Mouse (Mus musculus): ENCODE results near the gene Ercc6l2.
A peak's percentile ranks its signal among the peaks of the same experiment; 100 is the strongest.

The Ercc6l2 gene

GRCm38 (mm10) chr13:63814746-63815681, at the start of gene Ercc6l2:
Gene Ercc6l2 (plus strand): TSS chr13:63815240.
- peak; percentile 99 for DNase-seq (ENCODE audit: low spot score in 2 of 2)

DNA sequence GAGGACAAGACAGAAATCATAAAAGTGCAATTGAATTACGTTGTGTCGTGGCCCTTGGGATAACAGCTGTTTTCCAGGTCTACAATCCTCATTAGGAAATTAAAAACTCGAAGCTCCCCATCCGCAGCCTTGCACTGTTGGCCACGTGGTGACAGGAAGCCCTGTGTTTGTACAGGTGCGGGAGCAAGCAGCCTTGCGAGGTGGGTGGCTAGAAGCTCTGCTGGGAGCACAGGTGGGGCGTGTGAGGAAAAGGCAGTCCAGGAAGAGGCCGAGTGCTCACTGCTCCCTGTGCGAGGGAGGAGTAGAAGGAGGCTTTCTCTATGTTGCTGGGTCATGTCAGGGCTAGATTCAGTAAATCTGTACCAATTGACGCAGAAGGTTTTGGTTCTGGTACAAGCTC, 49.0 kb upstream of the Ercc6l2 start:
- DNase-seq (ENCODE audit: low spot score in 2 of 2): no peak

DNA sequence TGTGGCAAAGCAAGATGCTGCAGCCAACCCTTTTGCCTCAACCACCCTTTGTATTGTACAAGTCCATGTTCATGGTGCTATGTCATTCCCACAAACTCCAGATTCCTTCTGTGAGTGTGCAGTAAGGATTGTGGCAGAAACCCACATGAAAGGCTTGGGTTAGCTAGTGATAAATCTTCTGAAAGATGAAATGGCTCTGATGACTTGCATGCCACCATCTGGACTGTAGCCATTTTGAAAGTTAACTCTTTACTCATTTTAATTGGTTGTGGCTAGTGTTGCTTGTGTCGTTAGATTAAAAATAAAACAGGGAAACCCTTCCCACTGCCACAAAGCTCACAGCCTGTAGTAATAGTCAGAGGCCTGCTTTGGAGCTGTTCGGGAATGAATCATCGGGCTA, 44.0 kb upstream of the Ercc6l2 start:
- no peak for DNase-seq (ENCODE audit: low spot score in 2 of 2)

DNA sequence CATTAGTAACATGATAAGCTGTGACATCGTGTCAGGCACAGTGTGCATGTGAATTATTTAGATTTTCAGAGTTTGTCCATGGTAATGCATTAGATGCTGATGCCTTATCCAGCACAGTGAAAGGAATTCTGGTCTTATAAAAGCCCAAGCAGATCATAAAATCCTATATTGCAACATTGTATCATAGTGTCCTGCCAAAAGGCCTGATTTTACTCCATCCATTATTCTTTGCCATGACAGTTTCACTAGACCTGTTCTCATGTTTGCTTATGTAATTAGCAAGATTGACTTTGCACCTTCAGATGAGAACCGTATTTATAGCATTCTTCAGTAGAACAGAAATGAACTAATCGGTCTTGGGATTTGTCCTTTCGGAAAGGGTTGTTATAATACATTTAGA, 36.1 kb upstream of the Ercc6l2 start:
- no peak for DNase-seq (ENCODE audit: low spot score in 2 of 2)

DNA sequence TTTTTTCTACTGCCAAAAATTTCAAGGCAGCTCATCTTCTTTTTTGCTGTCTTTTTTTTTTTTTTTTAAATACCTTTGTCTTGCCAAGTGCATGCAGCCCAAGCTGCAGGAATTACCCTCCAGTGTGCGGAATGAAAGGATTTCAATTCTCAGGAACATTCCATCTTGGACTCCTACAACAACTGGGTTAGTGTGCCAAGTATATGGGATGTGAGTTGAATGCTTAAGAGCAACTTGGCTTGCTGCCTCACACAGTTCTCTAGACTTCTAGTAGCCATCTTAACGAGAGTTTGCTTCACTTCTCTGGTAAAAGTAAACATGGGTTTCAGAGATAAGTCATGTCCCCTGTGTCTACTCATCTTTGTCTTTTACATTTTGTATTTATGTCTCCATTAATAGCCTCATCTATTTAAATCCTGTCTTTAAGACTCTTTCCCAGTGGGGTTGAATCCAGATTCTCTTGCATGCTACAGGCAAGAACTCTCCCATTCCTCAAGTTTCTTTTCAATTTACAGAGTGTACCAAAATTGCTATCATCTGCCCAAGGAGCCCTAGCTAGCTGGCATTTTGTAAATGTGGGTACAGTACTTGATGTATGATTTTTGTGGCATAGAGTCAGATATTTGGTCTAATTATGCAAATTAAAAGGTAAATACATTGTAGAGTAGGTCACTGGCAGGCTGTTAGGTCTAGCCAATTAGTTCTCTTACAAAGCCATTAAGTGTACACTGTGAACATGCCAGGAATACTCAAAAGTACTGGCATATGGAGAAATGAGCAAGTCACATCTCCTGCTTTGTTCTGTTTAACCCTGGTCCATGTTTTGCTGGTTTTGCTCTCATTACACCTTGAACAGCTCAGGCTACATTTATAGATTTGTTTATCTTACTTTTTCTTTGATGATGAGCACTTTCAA, 35.4 kb upstream of the Ercc6l2 start:
- no peak for DNase-seq (ENCODE audit: low spot score in 2 of 2)

- no peak for DNase-seq (ENCODE audit: low spot score in 2 of 2)
Observed at GRCm38 (mm10) chr13:63792234-63792831, 22.7 kb upstream of the Ercc6l2 start.

DNA sequence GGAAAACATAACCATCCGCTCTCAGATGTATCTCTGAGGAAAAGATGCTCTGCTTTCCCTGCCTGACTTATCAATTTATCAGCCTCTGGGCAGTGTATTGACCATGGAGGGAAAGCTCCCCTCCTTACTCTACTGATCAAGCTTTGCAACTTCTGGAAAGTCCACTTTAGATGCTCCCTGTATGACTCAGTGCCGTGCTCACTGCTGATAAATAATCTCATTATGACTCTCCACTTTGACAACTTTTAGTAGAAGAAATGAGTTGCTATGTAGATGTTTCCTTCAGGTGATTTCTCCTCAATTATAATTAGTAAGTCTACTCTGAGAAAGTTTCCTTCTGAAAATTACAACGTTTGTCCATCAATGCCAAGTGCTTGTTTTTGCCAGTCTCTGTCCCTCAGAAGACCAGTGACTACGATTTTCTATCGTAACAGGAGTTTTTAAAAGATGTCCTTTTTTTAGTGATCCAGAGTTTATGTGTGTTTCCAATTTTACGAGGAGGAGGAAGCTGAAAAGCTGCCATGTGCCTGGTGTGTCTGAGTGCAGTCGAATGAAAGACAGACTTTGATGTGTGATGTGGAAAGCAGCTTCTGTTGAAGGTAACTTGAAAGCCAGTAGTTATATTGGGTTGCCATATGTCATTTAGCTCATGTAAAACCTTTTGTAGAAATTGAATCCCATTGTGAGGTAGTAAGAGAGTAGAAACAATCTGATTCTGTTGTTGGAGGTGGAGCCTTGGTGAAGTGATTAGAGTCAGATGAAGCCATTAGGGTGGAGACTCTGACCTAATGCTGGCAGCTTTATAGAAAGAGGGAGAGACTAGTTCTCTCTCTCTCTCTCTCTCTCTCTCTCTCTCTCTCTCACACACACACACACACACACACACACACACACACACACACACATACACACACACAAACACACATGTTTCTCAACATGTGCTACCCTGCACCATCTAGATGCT, 21.4 kb upstream of the Ercc6l2 start:
- DNase-seq (ENCODE audit: low spot score in 2 of 2): no peak

GRCm38 (mm10) chr13:63798677-63799076, 16.4 kb upstream of the Ercc6l2 start:
- DNase-seq (ENCODE audit: low spot score in 2 of 2): no peak

DNA sequence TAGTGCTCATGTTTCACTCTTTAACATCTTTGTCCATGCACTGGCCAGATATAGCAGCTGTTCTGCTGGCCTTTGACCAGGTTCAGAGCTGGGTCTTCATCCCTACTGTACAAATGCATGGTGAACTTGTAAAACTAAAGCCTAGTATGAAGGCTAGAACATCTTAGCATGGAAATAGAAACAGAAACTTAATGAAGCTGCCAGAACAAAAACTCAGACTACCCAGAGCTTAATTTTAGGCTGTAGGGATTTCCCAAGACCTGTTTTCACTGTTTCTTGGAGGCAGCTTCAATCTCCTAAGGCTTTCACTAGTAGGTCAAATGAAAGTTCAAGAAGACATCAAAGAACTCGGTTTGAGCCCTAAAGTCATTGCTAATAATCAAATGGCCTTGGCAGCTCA, 15.1 kb upstream of the Ercc6l2 start:
- no peak for DNase-seq (ENCODE audit: low spot score in 2 of 2)

DNA sequence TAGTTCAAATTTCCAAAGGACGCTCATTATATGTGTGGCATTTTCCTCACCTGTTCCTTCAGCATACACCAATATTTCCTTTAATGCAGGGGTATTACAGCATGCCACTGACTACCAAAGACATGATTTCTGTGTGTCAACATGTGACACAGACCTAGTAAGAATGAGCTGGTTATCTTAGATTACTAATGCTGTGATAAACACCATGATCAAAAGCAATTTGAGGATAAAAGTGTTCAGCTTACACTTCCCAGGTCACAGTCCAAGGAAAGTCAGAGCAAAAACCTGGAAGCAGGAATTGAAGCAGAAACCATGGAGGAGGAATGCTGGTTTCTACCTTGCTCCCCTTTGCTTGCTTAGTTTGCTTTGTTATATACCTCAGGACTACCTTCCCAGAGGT, 13.8 kb upstream of the Ercc6l2 start:
- no peak for DNase-seq (ENCODE audit: low spot score in 2 of 2)

- no peak for DNase-seq (ENCODE audit: low spot score in 2 of 2)
Observed at GRCm38 (mm10) chr13:63807233-63807632, 7.8 kb upstream of the Ercc6l2 start.

- DNase-seq (ENCODE audit: low spot score in 2 of 2): peak; percentile 25 to 31
Observed at GRCm38 (mm10) chr13:63807979-63808378, 7.1 kb upstream of the Ercc6l2 start.

DNA sequence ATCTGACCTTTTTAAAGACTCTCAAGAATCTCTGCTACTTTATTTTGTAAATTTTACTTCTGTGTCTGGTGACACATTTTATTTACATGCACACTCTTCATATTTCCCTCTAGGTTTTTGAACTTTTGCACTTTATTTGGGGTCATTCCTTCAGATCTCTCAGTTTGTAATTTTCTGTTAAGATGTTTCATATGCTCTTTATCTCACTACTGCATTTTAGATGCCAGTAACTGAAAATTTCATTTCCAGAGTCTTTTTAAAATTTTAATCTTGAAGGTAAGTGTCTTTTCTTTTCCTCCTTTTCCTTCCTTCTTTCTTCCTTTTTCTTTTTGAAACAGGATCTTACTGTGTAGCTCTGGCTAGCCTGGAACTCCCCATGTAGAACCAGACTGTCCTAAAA, 3.6 kb upstream of the Ercc6l2 start:
- DNase-seq (ENCODE audit: low spot score in 2 of 2): no peak

- no peak for DNase-seq (ENCODE audit: low spot score in 2 of 2)
Observed at GRCm38 (mm10) chr13:63815931-63816330, 891 bp downstream of the Ercc6l2 start.

DNA sequence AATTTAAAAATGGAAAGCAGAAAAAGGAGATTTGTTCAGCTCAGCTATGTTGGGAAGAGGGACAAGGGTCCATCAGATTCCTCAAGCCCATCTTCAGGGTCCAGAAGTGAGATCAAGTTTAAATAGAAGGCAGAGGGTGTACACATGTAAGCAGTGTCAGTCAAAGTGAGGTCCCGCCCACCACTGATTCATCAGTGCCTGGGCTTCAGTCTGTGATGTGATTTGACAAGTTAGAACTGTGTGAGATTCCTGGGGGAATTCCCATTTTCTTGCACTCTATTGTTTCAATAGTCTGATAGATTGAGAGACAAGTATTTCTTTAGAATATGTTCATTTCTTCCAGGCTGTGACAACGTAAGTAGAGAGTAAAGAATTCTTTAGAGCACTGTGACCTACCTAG, 30.7 kb downstream of the Ercc6l2 start:
- no peak for DNase-seq (ENCODE audit: low spot score in 2 of 2)

DNA sequence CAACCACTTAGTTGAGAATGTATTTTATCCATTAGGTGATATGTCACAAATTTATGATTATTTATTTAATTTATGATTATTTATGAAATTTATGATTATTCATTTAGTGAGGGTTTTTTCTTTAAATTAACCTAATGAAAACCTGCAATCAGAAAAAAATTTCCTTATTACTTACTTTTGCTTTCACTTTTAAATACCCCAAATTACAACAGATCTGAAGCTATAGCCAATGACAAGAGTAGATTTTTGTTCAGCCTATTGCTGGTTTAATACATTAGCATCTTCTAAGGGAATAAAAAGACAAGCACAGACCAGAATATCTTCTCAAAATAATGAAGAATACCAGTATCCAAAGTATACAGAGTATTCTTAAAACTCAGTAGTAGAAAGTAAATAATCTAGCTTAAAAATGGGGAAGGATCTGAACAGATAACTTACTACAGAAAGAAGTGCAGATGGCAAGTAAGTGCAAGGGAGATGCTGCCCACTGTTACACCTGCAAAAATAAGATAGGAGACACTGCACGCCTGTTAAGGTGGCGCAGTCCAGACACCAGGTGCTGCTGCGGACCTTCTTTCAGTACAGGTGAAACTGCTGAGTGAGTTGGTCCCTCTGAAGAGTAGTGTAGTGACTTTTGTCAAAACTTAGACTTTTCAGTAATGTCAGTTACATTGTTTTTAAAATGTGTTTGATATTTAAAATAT, 35.4 kb downstream of the Ercc6l2 start:
- no peak for DNase-seq (ENCODE audit: low spot score in 2 of 2)

GRCm38 (mm10) chr13:63872585-63873282, 57.7 kb downstream of the Ercc6l2 start:
- DNase-seq (ENCODE audit: low spot score in 2 of 2): no peak

GRCm38 (mm10) chr13:63877138-63877537, 62.1 kb downstream of the Ercc6l2 start:
- DNase-seq (ENCODE audit: low spot score in 2 of 2): no peak

- no peak for DNase-seq (ENCODE audit: low spot score in 2 of 2)
Observed at GRCm38 (mm10) chr13:63879105-63879863, 64.2 kb downstream of the Ercc6l2 start.
